Mouse (Mus musculus): ENCODE results near the gene Eif5. TPM values are rescaled to one million over a fixed set of nuclear protein-coding genes. Genes with fewer than 3 reads are reported as not detected.

Eif5 gene
- polyA plus RNA-seq, 1 experiment from 2014 or later: 251 TPM

DNA sequence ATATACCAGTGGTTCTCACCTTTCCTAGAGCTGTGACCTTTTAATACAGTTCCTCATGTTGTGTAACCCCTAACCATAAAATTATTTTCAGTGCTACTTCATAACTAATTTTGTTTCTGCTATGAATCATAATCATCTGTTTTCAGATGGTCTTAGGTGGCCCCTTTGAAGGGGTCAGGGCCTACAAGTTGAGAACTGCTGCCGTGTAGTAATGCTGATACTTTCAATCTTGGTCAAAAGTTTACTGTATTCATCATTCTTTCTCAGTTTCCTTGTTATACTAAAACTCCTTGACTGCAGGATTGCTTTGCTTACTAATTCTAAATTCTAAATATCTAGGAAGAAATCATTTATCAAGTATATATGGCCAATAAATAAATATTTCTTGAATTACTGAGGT lies 46.6 kb downstream of the Eif5 start:
- no peak for ATAC-seq
- POLR2A ChIA-PET: no interaction called here
- in situ Hi-C loops (cut with MboI; ENCODE audit: low pct_unique_long_range_greater_than_20kb): no loop called here
- DNase-seq (ENCODE audit: low read depth, low spot score): no peak
- no peaks in the 10 kb centered on the region for H3K27me3 ChIP-seq
- no peak for TF ChIP-seq CTCF (IDR thresholded peaks at IDR 0.05)
- CTCF ChIA-PET: no interaction called here

DNA sequence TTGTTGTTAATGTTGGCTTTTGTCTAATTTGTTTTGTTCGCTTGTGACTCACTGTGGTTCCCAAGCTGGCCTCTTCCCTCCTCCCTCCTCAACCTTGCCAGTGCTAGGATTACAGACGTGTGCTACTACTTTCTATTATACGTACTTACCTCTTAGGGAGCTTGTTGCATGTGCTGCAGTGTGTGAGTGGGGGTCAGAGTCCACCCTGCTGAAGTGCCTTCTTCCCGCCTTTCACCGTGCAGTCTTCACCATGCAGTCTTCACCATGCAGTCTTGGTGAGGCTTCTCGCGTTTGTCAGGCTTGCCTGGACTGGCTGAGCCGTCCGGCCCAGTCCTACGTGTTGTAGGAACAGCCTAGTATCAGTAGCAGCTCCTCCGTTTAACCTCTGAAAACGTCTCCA lies 49.4 kb downstream of the Eif5 start:
- H3K27me3 ChIP-seq: no peaks in the 10 kb centered on the region
- POLR2A ChIA-PET: no interaction called here
- CTCF ChIA-PET: no interaction called here
- no peak for TF ChIP-seq CTCF (IDR thresholded peaks at IDR 0.05)
- in situ Hi-C loops (cut with MboI; ENCODE audit: low pct_unique_long_range_greater_than_20kb): no loop called here
- DNase-seq (ENCODE audit: low read depth, low spot score) (no peak), ATAC-seq (no peak)

DNA sequence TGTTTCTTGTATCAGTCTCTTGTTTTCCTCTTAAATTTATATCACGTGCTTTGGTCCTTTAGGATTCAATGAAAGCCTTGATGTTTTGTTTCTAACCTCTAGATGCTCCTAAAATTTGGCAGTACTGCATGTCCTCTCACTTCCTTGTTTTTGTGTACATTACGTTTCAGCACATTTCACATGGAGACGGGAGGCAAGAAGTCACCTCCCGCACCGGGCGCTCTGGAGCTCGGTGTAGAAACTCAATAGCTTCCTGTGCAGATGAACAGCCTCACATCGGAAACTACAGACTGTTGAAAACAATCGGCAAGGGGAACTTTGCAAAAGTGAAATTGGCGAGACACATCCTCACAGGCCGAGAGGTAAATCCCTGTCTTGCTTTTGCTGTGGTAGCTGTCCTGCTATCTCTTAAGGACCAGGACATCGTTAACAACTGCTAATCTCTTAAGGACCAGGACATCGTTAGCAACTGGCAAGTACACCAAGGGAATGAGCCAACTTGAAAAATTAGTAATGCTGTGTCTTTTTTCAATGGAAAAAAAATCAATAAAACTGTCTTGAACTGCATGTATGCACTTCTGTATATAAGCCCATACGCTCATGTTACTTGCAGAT lies 54.7 kb downstream of the Eif5 start:
- no peaks in the 10 kb centered on the region for H3K27me3 ChIP-seq
- CTCF ChIA-PET: interaction anchor here (1.2 kb wide), 1 partner anchor 22 kb away, joined by 6 read pairs; no protein-coding TSS in a partner anchor
- no peak for TF ChIP-seq CTCF (IDR thresholded peaks at IDR 0.05)
- ATAC-seq: no peak
- in situ Hi-C loops (cut with MboI; ENCODE audit: low pct_unique_long_range_greater_than_20kb): no loop called here
- DNase-seq (ENCODE audit: low read depth, low spot score): no peak
- POLR2A ChIA-PET: no interaction called here

DNA sequence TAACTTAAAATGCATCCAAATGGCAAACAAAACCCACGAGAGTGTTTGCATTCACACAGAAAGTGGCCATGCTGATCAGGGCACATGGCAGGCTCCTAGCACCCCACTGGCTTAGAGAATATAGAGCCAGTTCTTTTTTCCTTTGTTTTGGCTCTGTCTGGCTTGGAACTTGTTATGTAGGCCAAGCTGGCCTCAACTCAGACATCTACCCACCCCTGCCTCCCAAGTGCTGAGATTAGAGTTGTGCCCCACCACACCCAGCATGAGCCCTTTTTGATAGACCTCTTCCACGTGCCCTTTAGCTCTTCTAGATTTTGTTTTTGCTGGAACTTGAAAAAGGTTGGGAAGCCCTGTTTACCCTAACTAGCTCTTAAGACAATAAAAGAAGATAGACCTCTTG lies 56.0 kb downstream of the Eif5 start:
- ATAC-seq: no peak
- in situ Hi-C loops (cut with MboI; ENCODE audit: low pct_unique_long_range_greater_than_20kb): no loop called here
- H3K27me3 ChIP-seq: no peaks in the 10 kb centered on the region
- no peak for DNase-seq (ENCODE audit: low read depth, low spot score)
- CTCF ChIA-PET: no interaction called here
- no peak for TF ChIP-seq CTCF (IDR thresholded peaks at IDR 0.05)
- POLR2A ChIA-PET: no interaction called here

Other genes with a start within 250 kb of the Eif5 start
- 103 TPM for gene Cdc42bpb, start 160.3 kb upstream of the Eif5 start, polyA plus RNA-seq (2021)
- not detected for gene Lbhd2, start 131.2 kb upstream of the Eif5 start, polyA plus RNA-seq (2021)
- gene Exoc3l4, start 121.0 kb upstream of the Eif5 start, polyA plus RNA-seq (2021): 8.5 TPM
- gene Tnfaip2, start 95.5 kb upstream of the Eif5 start, polyA plus RNA-seq (2021): 57.5 TPM
- 2.3 TPM for gene Gm266, start 52.2 kb upstream of the Eif5 start, polyA plus RNA-seq (2021)
- 85.4 TPM for gene Mark3, start 36.5 kb downstream of the Eif5 start, polyA plus RNA-seq (2021)
- 69.4 TPM for gene Ckb, start 134.3 kb downstream of the Eif5 start, polyA plus RNA-seq (2021)
- 12.9 TPM for gene Trmt61a, start 140.1 kb downstream of the Eif5 start, polyA plus RNA-seq (2021)
- gene Bag5, start 175.2 kb downstream of the Eif5 start, polyA plus RNA-seq (2021): 40.1 TPM
- 36.7 TPM for gene Apopt1, start 175.2 kb downstream of the Eif5 start, polyA plus RNA-seq (2021)
- 110 TPM for gene Klc1, start 220.8 kb downstream of the Eif5 start, polyA plus RNA-seq (2021)